ENCODE assay signal across 13 mouse cellular contexts in genomic region chr17:27483571-27483970, GRCm38 (mm10). TPM values are rescaled to one million over a fixed set of nuclear protein-coding genes. Genes with fewer than 3 reads are reported as not detected.
"Had no signal": no experiment of that assay in that cellular context is flagged by ENCODE, and none has a peak within 500 bp of the region (broad histone marks: within the 10 kb centered on the region; RNA-seq: fewer than 3 reads in every experiment).

No protein-coding gene starts in this region.

- H3K36me3 ChIP-seq: limb, embryonic 13.5 days; midbrain, embryonic 13.5 days; neural tube, embryonic 15.5 days had no signal

- H3K4me3 ChIP-seq: limb, embryonic 13.5 days; midbrain, embryonic 13.5 days; myocyte; neural tube, embryonic 15.5 days had no signal

- H3K4me2 ChIP-seq: limb, embryonic 13.5 days; midbrain, embryonic 13.5 days; neural tube, embryonic 15.5 days had no signal

- H3K27ac ChIP-seq: limb, embryonic 13.5 days; liver, embryonic 14.5 days; midbrain, embryonic 13.5 days; neural tube, embryonic 15.5 days; stomach, postnatal 0 days had no signal

- H3K27me3 ChIP-seq: midbrain, embryonic 13.5 days; neural tube, embryonic 15.5 days had no signal

- ATAC-seq: midbrain, embryonic 13.5 days had no signal

- H3K9ac ChIP-seq: limb, embryonic 13.5 days; liver, embryonic 14.5 days; midbrain, embryonic 13.5 days; neural tube, embryonic 15.5 days had no signal

- H3K9me3 ChIP-seq: limb, embryonic 13.5 days; midbrain, embryonic 13.5 days; neural tube, embryonic 15.5 days had no signal

- DNase-seq: left cerebral cortex, postnatal 4 days; lung, adult 18-20 months; right cerebral cortex, adult 18-20 months; right cerebral cortex, postnatal 25 days; thymus, postnatal 4 days had no signal

RNA-seq across cellular contexts. Expression of gene Grm4, which starts 37.6 kb away (rescaled TPM):
- total RNA-seq: liver, adult 2 months; megakaryocyte-erythroid progenitor cell, adult 5-6 weeks had no signal
- polyA plus RNA-seq: liver, adult 2 months; myocyte had no signal
